Mouse (Mus musculus) heart, adult 2 months (tissue): ENCODE data around the gene Lax1.

Experiments used
- CTCF ChIP-seq: fragments of 200-600 bp; IDR thresholded peaks from 2 replicates; pipeline ENCODE4 v1.8.1; 2022; ENCODE audit warnings: antibody characterized with exemption, mild to moderate bottlenecking, moderate library complexity
- POLR2A ChIP-seq: fragments of 200-500 bp; IDR thresholded peaks from 2 replicates; pipeline ENCODE4 v1.6.1; 2011; ENCODE audit warnings: mild to moderate bottlenecking, low read depth, low read length, control low read depth; ENCODE audit not compliant: insufficient read depth

DNA sequence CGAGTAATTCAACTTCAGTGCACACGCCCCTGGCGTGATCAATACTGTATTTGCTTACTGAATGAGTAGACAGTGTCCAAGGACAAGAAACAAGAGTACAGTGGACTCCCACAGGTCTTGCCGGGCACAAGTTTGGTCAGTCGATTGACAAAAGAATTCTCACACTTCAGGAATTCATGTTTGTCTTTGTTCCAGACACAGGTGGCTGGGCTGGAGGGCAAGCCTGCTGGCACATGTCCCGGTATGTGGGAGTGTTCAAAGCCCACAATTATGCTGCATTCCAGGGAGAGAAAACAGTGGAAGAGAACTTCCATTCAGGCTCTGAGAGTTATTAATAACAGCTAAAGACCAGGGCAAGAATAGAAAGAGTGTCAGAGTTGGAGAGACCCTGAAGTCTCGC, 6.0 kb upstream of the Lax1 start:
- TF ChIP-seq CTCF (no peak), POLR2A (no peak)
